Mouse (Mus musculus) C2C12 (cell line): ENCODE data around the gene Ttc30a2.
"Not testable (repeated sequence)": the region's sequence is repeated elsewhere in the genome, so short reads cannot be mapped to it uniquely, and the experiment has no call there.

Source experiments
- CEBPB ChIP-seq: IDR thresholded peaks from one replicate; pipeline ENCODE4 v1.6.1; 2011; ENCODE audit warnings: low read depth, mild to moderate bottlenecking, control low read depth, moderate library complexity
- CTCF ChIP-seq: IDR thresholded peaks from one replicate; pipeline ENCODE4 v1.5.1; 2011; ENCODE audit not compliant: control insufficient read depth, insufficient read depth, insufficient read length
- MAX ChIP-seq: IDR thresholded peaks from one replicate; pipeline ENCODE4 v1.6.1; 2011; ENCODE audit warnings: mild to moderate bottlenecking, control low read depth
- MYOG ChIP-seq: IDR thresholded peaks from one replicate; pipeline ENCODE4 v1.6.1; 2011; ENCODE audit not compliant: control insufficient read depth, insufficient read length; ENCODE audit errors: extremely low read depth
- USF1 ChIP-seq: IDR thresholded peaks from one replicate; pipeline ENCODE4 v1.6.1; 2011; ENCODE audit warnings: low read depth, mild to moderate bottlenecking, control low read depth, moderate library complexity

- TF ChIP-seq CTCF, CEBPB, USF1, MYOG: not testable (repeated sequence)
- TF ChIP-seq MAX = peak; percentile 95
Measured at GRCm38 (mm10) chr2:75981440-75982081, 3.6 kb upstream of the Ttc30a2 start, which contains the start of gene Ttc30a1.
